Mouse (Mus musculus) adipocyte (in vitro differentiated cells): ENCODE data around the gene Cmc1.

Experiments
- DNase-seq: peaks from one replicate; pipeline ENCODE4 v3.0.0-alpha.2; 2016; ENCODE audit warnings: low spot score

Gene Cmc1

DNA sequence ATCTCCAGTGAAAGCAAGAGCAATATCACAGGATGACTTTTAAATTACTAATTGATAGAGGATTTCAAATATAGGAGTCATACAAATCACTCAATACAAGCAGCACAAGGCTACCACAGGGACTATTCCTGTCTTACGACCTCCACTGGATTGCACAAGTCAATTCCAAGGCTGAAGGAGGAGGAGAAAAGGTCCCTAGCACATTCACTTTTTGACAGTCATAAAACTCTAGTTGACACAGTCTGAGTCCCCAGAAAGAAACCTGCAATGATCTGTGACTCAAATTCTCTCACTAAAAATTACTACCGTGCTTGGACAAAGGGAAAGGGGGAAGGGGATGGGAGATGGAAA lies 39.6 kb downstream of the Cmc1 start:
- DNase-seq = no peak

DNA sequence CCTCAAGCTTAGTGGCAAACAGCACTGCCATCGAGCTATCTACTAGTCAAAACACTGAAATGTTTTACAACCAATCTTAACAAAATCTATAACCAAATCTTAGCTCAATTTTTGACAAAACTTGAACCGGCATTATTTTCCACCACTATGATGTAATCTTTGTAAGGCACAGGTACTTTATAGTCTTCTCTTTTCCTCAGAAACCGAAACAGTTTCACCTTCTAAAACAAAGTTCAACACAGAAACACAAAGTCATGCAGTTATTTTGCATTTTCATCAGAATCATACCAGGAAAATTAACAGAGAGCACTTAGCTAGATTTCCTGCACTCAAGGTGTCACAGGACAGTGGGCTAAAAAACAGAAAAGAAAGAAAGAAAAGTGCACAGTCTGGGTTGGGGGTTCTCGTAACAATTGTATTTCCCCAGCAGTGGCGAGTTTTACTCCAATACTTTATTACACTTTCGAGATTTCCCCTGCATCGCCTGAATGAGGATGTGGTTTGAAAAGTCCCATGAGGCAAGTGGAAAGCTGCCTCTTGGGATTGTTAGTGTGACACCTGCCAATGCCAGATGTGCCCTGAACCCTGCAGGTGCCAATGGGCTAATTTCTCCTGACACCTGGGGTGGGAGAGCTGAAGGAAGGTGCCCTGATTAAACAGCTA lies 40.1 kb downstream of the Cmc1 start:
- DNase-seq = no peak

DNA sequence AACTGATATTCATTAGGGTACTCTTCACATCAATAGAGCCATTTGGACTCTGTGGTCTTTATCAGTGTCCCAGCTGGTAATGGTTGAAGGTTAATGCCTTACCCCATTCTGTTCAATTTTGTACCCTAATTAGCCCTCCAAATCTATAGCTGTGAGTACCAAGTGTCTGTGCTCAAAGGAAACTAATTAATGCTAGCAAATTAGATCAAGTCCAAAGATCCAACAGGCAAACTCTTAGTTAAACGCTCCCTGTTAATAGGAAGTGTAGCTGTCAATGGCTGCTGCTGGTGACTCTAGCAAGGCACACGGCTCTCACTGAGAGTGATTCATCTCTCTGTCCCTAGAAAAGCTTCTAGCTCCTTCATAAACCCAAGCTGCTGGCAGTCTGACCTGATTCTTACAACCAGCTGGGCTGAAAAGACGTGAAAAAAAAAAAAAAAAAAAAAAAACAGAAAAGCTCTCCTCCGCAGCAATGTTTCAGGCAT lies 41.4 kb downstream of the Cmc1 start:
- DNase-seq = no peak

DNA sequence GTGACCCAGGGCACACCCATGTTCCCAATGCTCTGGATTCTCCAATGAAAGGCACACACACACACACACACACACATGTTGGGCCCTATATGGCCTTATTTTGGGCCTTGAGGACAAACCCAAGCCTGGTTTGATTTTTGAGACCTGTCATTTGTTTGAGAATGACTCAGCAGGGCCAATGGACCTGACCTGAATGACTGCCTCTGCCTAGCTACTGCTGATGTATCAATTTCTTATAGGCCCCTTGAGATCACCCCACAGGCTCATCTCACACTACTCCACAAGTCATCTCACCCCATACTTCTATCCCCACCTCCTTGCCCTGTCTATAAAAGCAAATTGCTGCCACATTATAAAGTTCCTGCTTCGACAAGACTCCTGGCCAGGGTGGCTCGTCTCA lies 48.2 kb downstream of the Cmc1 start:
- peak; percentile 14 for DNase-seq

DNA sequence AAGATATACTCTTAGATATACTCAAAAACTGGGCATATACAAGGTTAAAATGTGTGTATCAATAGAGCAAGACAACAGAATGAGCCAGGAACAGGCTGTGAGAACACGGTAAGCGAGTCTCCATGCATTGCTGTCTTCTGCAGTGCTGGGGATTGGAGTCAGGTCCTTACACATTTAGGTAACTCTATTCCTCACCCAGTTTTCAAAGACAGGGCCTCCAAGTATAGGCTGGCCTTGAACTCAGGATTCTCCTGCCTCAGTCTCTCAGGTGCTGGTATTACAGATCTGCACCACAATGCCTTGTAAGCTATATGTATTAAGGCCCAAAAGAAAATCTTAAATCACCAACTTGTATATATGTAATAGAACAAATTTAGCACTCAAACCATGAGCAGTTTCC lies 49.5 kb downstream of the Cmc1 start:
- DNase-seq = no peak

DNA sequence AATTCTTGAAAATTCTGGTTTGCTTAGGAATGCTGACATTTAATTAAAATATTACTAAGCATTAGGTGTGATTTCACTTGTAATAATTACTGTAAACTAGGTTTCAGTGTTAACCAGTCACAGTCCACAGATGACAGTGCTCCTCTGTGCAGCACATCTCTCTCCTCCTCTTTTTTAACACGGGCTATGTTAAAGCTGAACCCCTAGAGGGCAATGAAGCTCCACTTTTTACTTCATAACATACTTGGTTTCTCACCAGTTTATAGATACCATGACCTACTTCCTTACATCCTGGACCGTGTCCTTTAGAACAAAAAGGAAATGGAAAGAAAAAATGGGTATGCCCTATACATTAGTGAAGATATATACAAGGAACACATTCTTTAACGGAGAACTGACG lies 50.6 kb downstream of the Cmc1 start:
- DNase-seq = peak; percentile 31

DNA sequence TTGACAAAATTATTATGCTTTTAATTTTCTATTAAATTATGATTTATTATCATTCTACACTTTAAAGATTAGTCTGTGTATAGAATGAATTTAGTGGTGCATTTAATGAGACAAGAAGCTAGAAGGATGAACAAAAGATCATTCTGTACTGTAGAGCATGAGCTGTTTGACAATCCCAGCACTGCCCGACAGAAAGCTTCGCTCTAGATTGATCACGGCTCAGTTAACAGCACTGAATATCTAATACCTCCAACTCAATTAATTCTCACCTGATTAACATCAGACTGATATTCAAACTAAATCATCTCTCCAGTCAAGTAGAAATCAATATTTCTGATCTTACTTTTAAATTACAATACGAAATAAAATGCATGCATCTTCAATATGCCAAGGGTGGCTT lies 66.1 kb downstream of the Cmc1 start:
- no peak for DNase-seq

DNA sequence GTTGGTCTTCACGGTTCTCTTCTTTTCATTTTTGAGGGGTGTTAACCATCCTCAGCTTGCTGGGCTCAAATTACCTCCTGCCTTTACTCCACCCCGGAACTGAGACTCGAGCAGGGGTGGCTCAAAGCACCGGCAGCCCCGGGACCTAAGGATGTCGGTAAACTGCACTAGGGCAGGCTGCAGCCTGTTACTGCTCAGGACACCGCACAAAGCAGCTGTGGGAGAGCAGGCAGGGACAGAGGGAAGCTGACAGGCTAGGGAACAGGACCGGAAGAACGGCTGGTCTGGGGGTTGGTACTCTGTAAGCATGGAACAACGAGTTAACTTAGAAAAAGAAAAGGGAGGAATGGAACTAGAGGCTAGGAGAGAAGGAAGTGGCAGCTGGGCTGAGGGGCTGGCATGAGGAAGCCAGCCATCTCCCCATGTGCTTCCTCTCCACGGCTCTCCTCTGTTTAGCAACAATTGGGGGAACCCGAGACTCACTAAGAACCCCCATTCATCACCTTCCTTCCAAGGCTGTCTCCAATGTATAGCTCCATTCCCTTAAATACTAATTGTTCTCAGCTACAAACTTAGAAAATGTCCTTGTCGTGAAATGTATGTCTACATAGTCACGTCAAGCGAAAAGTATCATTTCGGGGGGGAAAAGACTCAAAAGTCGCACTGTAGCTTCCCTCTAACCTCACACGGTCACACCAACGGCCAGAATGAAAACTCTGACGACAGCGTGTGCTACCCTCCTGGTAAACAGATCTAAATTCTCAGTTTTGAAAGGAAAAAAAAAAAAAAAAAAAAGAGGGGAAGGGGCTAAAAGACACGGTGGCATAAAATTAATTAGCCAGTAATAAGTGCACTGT lies 67.2 kb downstream of the Cmc1 start:
- no peak for DNase-seq

DNA sequence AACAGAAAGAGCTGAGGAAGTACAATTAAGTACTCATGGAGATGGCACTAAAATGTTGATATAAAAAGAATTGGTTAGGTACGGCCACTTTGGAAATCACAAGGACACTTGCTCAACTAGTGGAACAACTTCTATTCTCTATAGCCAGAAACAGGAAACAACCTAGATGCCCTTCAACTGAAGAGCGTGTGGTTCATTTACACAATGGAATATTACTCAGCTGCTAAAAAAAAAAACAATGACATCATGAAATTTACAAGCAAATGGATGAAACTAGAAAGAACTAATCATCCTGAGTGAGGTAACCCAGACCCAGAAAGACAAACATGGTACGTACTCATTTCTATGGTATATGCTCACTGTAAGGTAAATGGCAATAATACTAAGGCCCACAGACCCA lies 76.6 kb downstream of the Cmc1 start:
- DNase-seq = no peak

DNA sequence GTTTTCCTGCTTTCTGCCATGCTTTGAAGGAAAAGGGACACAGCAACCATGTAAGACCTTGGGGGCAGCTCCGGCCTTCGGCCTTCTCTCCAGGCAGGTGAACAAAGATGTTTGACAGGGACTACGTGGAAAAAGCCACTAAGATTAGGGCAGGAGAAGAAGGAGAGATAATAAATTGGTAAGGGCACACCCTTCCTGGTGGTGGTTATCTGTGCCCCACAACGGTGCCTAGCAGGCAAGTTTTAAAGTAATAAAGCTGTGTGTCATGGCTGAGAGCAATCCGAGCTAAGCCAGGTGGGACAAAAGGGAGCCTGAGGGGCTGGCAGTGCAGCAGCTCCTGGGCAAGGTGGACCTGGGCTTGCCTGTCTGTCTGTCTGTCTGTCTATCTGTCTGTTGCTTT lies 77.9 kb downstream of the Cmc1 start:
- DNase-seq = no peak

DNA sequence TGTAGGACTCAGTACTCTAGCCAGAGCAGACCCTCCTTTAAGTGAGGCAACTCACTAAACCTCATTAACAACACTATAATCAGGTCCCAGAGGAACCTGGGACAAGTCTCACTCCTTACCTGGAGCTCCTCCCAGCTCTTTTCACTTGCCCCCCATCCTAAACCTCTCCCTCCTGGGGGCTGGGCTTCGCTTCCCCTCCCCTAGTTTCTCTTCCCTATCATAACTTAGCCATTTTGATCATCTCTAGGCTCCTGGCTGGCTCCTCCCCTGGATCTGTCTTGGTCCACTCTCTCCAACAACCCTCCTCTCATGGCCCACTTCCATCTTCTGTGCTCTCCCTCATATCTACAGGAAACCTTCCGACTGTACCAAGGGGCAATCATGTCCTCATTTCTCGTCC lies 78.6 kb downstream of the Cmc1 start:
- DNase-seq = no peak

DNA sequence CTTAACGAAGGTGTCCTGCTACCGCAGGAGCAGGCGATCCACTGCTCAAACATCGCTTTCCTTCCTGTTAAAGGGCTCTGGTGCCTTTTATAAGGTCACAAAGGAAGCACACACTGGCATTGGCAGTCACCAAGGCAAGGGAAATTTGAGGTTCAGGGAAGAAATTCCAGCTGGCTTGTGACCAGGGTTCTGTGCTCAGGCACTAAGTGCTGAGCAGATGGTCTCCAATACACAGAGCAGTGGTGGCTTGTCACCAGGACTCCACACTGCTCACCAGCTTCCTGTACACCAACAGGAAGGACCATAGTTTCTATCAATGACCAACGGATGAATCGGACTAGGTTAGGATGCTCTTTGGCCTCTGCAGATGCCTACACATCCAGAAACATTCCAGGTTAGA lies 79.5 kb downstream of the Cmc1 start:
- no peak for DNase-seq

DNA sequence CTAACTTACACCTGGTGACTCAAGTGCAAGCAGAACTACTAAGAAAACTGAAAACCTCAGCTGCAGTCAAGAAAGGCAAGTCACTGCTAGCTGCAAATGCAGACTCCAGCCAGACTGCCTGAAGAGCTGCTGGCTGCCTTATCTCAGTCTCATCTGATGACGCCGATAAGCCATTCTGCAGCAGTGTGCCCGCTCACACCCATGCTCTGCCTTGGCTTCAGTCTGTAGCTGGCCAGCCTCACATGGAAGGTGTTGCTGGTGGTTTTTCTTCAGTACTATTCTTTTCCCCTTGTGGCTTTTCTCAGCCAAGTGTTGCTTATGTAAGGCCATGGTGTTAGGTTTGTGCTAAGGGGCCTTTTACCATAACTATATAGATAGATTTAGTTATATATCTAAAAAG lies 90.9 kb downstream of the Cmc1 start:
- DNase-seq = no peak

DNA sequence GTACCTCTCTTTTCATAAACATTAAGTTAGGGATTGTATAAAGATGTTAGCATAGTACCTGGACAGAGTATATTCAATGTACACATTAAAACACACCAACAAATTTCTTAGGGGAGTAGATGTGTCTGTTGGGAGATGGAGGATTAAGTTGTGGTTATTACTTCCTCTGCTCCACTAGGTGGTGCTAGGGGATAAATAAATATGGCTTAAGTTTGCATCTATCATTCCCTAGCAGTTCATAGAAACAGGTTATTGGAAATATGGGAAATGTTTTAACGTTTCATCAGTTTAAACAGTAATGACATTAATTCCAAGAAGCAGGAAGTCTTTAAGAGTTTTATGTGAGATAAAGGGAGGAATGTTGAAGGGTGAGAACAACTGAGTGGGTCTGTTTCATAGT lies 96.7 kb downstream of the Cmc1 start:
- peak; percentile 50 for DNase-seq

DNA sequence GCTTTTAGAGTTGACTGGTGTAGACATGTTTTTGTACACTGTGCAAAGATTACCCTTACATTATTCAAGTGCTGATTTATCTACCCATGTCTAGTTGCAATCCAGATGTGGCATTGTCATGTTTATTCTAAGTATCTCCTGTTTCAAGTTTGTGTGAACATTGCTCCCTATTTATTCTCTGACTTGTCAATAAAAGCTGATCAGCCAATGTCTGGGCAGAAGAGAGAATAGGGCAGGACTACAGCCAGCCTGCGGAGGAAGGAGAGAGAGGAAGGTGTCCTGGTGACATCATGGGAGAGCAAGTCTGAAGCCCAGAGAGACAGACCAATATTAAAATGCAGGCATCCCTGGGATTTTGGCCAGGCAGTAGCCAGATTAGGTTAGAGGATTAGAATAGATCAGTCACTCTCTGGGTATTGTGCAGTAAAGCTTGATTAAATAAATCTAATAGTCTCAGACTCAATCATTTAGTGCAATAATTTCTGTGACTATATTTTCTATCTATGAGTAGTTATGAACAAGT lies 104.9 kb downstream of the Cmc1 start:
- no peak for DNase-seq

DNA sequence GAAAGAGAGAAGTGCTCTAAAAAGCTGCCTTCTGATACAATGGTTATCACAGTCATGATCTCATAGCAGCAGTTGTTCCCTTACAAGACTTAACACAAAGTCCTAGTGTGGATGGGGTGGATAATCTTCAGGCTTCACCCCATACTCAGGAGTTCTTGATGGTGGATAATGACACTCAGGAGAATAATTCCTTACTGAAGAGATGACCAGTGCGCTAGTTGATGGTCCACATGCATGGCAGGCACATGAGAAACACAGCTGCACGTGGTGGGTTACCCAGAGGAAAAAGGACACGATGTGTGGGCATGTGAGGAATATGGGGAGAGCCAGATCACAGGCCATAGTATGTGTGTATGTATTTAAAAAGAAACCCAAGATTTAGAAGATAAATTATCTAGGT lies 106.4 kb downstream of the Cmc1 start:
- DNase-seq = no peak

DNA sequence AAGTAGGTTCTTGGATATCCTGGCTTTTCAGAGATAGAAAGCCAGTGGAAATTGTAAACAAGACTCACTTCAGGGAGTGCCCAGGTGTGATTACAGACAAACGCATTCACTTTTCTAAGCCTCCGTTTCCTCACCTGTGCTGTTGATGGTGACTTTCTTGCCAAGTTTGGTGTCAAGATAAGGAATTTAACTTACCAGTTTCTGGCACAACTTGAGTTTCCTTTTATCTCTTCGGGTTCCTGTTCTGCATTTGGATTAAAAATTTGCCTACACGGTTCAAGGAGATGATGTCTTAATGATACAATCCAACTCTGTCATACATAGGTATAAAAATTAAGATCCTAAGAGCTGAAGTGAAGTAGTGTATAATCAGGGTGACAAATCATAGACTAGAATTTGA lies 107.2 kb downstream of the Cmc1 start:
- DNase-seq = no peak

DNA sequence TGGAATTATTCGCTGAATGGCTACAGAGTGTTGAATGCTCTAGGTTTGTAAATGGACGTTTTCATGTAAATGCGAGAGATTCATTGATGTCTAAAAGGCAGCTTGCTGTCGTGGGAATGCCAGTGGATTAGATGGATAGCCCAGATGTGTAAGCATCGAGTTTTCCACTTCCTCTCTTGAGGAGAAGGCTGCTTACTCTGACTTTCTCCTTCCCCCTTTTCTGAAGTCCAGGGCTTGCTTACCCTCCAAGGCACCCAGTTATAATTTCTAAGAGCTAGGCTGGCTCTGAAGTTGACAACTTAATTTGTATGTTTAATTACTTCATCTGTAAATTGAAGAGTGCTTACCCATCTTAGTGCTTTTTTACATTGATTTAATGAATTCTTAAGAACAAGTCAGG lies 108.3 kb downstream of the Cmc1 start:
- no peak for DNase-seq

DNA sequence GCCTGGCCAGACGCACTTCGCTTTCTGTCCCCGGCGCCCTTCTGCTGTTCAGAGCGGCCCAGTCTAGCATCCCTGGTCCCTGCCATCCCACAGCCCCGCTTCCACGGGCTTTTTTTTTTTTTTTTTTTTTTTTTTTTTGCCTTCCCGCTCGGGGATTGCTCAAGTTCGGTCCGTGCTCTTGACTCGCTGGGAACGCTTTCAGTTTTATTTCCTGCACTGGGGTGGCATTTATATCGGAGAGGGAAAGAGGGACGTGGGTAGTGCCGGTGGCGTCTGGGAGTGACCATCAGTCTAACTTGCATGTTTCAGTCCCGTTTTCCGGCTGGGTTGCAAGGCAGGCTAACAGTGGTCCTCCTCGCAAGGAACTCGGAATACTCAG lies 109.0 kb downstream of the Cmc1 start:
- peak; percentile 73 for DNase-seq

DNA sequence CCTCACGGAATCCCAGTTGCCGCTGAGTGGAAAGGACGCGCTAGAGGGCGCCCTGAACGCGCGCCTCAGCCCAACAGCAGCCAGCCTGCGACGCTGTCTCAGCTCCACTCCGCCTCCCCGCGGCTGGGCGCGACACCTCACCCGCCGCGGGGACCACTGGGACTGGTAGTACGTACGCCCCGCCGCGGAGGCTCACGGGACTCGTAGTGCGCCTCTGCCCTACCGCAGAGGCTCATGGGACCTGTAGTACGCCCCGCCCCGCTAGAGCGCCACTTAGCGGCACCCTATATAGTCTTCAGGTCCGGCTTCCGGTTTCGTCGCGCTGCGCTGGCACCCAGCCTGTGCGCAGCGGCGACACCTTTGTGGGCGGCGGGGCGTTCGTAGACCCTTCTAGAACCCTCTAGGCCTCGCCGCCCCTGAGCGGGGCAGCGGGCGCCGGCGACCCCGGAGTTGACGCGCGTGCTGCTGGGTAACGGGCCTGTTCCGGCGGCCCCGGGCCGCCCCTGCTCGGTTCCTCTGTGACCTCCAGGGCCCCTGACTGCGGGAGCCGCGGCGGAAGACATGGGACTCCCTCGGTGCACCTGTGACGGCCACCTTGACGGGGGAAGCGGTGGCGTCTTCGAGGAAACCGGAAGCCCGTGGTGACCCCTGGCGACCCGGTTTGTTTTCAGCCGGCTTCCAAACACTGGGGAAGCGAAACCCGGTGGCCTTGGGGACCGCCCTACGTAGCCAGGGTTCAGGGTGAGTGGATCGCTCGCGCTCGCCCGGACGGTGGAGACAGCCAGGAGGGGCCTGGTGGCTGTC lies 109.6 kb downstream of the Cmc1 start, which contains the start of gene Azi2:
Gene Azi2, plus strand, starts transcription at position 282 of the 804 bp plus-strand sequence.
- DNase-seq = peak; percentile 97

DNA sequence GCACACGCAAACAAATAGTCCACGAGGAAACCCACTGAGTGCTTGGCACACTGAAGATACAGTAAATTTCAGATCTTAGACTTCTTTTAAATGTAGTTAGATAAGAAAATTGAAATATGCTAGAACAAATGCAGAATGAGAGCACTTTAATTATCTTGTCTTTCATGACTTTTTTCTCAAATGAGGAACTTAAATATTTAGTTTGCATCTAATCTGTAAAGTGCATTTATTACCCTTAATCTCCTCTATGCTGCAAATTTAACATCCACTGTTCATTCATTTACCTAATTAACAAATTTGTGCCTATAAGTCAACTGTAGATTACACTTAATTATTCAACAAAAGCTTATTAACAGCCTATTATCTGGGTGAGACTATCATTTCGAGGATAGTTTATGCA lies 115.0 kb downstream of the Cmc1 start:
- DNase-seq = no peak

DNA sequence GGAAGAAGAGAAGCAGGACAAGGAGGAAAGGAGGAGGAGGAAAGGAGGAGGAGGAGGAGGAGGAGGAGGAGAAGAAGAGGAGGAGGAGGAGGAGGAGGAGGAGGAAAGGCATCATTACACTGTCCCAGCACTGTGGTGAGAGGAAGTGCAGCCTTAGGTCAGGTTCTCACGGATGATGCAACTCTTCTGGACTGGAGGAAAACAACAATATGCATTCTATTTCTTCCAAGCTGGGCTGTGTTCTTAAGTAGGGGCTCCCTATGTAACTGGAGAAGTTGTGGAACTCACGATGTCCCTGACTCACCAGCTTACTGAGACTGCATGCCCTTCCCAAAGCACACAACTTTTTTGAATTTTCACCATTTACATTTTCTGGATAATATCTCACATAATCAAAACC lies 118.3 kb downstream of the Cmc1 start:
- no peak for DNase-seq

DNA sequence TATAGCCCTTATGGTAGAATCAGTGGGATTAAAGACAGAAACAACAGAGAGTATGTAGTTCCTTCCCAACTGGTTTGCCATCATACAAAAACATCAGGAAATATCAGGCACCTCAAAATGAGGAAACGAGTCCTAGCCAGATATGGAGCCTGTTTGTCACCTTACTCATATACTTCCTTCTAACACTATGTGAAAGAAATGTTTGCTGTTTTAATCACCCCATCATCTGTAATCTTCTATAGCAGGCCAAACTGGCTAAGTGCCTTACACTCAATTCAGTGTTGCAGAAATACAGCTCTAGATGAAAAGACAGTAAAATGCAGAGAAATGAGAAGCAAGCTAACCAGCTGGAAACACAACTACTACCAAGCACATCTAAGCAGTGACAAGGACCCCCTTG lies 119.7 kb downstream of the Cmc1 start:
- no peak for DNase-seq
